Mouse (Mus musculus) liver, embryonic 14.5 days (tissue): ENCODE results near the gene Pcyt2.

Source experiments
- CTCF ChIP-seq: IDR thresholded peaks from 2 replicates; pipeline ENCODE4 v1.5.1; 2016; ENCODE audit warnings: antibody characterized with exemption, low read depth, control low read depth
- EP300 ChIP-seq: IDR thresholded peaks from 2 replicates; pipeline ENCODE4 v1.6.1; 2016; ENCODE audit warnings: antibody characterized with exemption, low read depth

DNA sequence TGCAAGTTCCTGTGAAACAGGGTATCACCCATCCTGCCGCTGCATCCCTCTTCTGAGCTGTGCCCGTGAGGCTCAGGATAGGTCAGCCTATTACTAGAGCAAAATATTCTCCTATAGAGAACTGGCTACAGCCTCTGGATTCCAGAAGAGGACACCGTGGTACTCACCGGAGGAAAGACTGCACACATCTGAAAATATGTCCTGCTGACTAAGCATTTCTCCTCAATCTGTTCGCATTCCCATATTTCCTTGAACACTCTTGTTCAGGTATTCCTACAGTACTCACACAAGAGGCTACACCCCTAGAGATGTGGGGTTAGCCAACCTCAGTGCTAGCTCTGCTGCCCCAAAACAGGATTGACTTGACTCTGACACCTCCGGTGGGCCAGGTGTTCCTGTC is 49.4 kb downstream of the Pcyt2 start:
- TF ChIP-seq CTCF = no peak
- no peak for TF ChIP-seq EP300
